Comparison of ENCODE assay signal across 27 mouse cellular contexts in genomic region chr16:33317646-33318045, GRCm38 (mm10).
DNase-seq lines count a peak whose midpoint lies in the region; ATAC-seq and TF ChIP-seq lines count a peak whose summit lies in the region.
"Had no signal": no experiment of that assay in that cellular context is flagged by ENCODE, and none has a peak within 500 bp of the region (broad histone marks: within the 10 kb centered on the region; RNA-seq: fewer than 3 reads in every experiment).

No protein-coding gene starts in this region.

- H3K4me1 ChIP-seq in heart, adult 2 months (ENCODE audit: control insufficient read depth, insufficient read depth, low read length) = no peaks in the 10 kb centered on the region
- peaks cover 10% of the 10 kb centered on the region for H3K4me1 ChIP-seq in liver, adult 2 months (ENCODE audit: control insufficient read depth, insufficient read depth, low read length)
- peaks cover 9% of the 10 kb centered on the region; the same call in 1 of the 2 replicates for H3K4me1 ChIP-seq in liver, embryonic 12.5 days
- peaks cover 26% of the 10 kb centered on the region for H3K4me1 ChIP-seq in E14TG2a.4 (replicated peaks; ENCODE audit: low read depth, low read length)
- H3K4me1 ChIP-seq: embryonic facial prominence, embryonic 13.5 days; hindbrain, embryonic 13.5 days; lung, embryonic 15.5 days; midbrain, embryonic 15.5 days; neural tube, embryonic 13.5 days had no signal

- no peak for TF ChIP-seq POLR2A in heart, adult 2 months (IDR thresholded peaks at IDR 0.05; ENCODE audit: insufficient read depth, low read depth, low read length)
- no peak for TF ChIP-seq POLR2A in liver, adult 2 months (IDR thresholded peaks at IDR 0.05; ENCODE audit: extremely low read depth, insufficient read depth, low read length)

- no peaks in the 10 kb centered on the region for H3K79me2 ChIP-seq in heart, adult 2 months (replicated peaks; ENCODE audit: control insufficient read depth, insufficient read depth, low read length)
- no peaks in the 10 kb centered on the region for H3K79me2 ChIP-seq in liver, adult 2 months (ENCODE audit: control insufficient read depth, insufficient read depth, low read length)

- no peaks in the 10 kb centered on the region for H3K9me3 ChIP-seq in liver, embryonic 12.5 days (replicated peaks)
- H3K9me3 ChIP-seq in E14TG2a.4 (ENCODE audit: low read length) = 0 out of 2 replicates have a peak, but pooled peaks cover 4% of the 10 kb centered on the region
- H3K9me3 ChIP-seq: embryonic facial prominence, embryonic 13.5 days; hindbrain, embryonic 13.5 days; limb, embryonic 15.5 days; lung, embryonic 15.5 days; midbrain, embryonic 15.5 days; neural tube, embryonic 13.5 days had no signal

- ATAC-seq in liver, embryonic 12.5 days = no peak
- ATAC-seq: activated CD4-positive, CD25-positive, alpha-beta regulatory T cell, adult 4 months; forebrain, embryonic 13.5 days; midbrain, embryonic 15.5 days had no signal

- H3K36me3 ChIP-seq in heart, adult 2 months (ENCODE audit: control insufficient read depth, insufficient read depth, low read length) = no peaks in the 10 kb centered on the region
- no peaks in the 10 kb centered on the region for H3K36me3 ChIP-seq in liver, adult 2 months (ENCODE audit: control insufficient read depth, insufficient read depth, low read length)
- H3K36me3 ChIP-seq in liver, embryonic 12.5 days = no peaks in the 10 kb centered on the region
- no peaks in the 10 kb centered on the region for H3K36me3 ChIP-seq in E14TG2a.4 (ENCODE audit: insufficient read depth, low read length)
- H3K36me3 ChIP-seq: embryonic facial prominence, embryonic 13.5 days; hindbrain, embryonic 13.5 days; limb, embryonic 15.5 days; lung, embryonic 15.5 days; midbrain, embryonic 15.5 days; neural tube, embryonic 13.5 days had no signal

- DNase-seq in heart, adult 2 months = no peak
- DNase-seq in heart, postnatal 10 days = no peak
- no peak for DNase-seq in liver, adult 2 months (ENCODE audit: extremely low read depth, low read depth, low spot score)
- peak; percentile 56 for DNase-seq in R1 (ENCODE audit: low read depth, low spot score)
- no peak for DNase-seq in cerebellum, adult 9-11 months
- DNase-seq in kidney, adult 9 months = no peak
- DNase-seq: adrenal gland, adult 8-10 months; cerebellum, adult 18-20 months; cerebellum, postnatal 36 days; embryo, embryonic 11 days; heart, postnatal 14 days; kidney, postnatal 36 days; left cerebral cortex, postnatal 4 days; lung, postnatal 4 days; thymus, adult 2 months had no signal

- intact Hi-C loops in heart, adult 2 months (cut with DNase I) = no loop called here
- intact Hi-C loops in heart, postnatal 10 days (cut with DNase I) = no loop called here

- H3K4me2 ChIP-seq in liver, embryonic 12.5 days = no peak overlapping the region
- H3K4me2 ChIP-seq: embryonic facial prominence, embryonic 13.5 days; forebrain, embryonic 13.5 days; heart, embryonic 11.5 days; hindbrain, embryonic 13.5 days; limb, embryonic 15.5 days; lung, embryonic 15.5 days; midbrain, embryonic 15.5 days; neural tube, embryonic 13.5 days had no signal

- no peak overlapping the region for H3K4me3 ChIP-seq in heart, adult 2 months
- H3K4me3 ChIP-seq in liver, adult 2 months (ENCODE audit: insufficient read depth, low read depth, low read length) = no peak overlapping the region
- no peak overlapping the region for H3K4me3 ChIP-seq in liver, embryonic 12.5 days
- H3K4me3 ChIP-seq in E14TG2a.4 (replicated peaks; ENCODE audit: low read length) = no peak overlapping the region
- H3K4me3 ChIP-seq: embryonic facial prominence, embryonic 13.5 days; forebrain, embryonic 13.5 days; hindbrain, embryonic 13.5 days; limb, embryonic 15.5 days; lung, embryonic 15.5 days; midbrain, embryonic 15.5 days; myocyte; neural tube, embryonic 13.5 days had no signal

- TF ChIP-seq EP300 in heart, adult 2 months (IDR thresholded peaks at IDR 0.05; ENCODE audit: insufficient read depth, low read depth, low read length) = no peak

- H3K9ac ChIP-seq in heart, adult 2 months (ENCODE audit: low read depth, low read length) = no peak overlapping the region
- no peak overlapping the region for H3K9ac ChIP-seq in liver, adult 2 months (ENCODE audit: low read depth, low read length)
- no peak overlapping the region for H3K9ac ChIP-seq in liver, embryonic 12.5 days
- H3K9ac ChIP-seq: embryonic facial prominence, embryonic 13.5 days; forebrain, embryonic 13.5 days; hindbrain, embryonic 13.5 days; limb, embryonic 15.5 days; lung, embryonic 15.5 days; midbrain, embryonic 15.5 days; neural tube, embryonic 13.5 days had no signal

- H3K27ac ChIP-seq in heart, adult 2 months = no peak overlapping the region
- peak overlapping the region; percentile 46 for H3K27ac ChIP-seq in liver, adult 2 months (replicated peaks; ENCODE audit: insufficient read depth, low read depth, low read length)
- no peak overlapping the region for H3K27ac ChIP-seq in liver, embryonic 12.5 days
- H3K27ac ChIP-seq: embryonic facial prominence, embryonic 13.5 days; forebrain, embryonic 13.5 days; hindbrain, embryonic 13.5 days; limb, embryonic 15.5 days; lung, embryonic 15.5 days; midbrain, embryonic 15.5 days; neural tube, embryonic 13.5 days had no signal

- peak; percentile 38 for TF ChIP-seq CTCF in heart, adult 2 months (IDR thresholded peaks at IDR 0.05)
- TF ChIP-seq CTCF in liver, adult 2 months (IDR thresholded peaks at IDR 0.05; ENCODE audit: low read depth, low read length) = peak; percentile 22; the same call in 1 of the 2 replicates
- TF ChIP-seq CTCF in E14TG2a.4 (conservative IDR thresholded peaks at IDR 0.05; ENCODE audit: low read length) = peak; percentile 72

- no peaks in the 10 kb centered on the region for H3K27me3 ChIP-seq in heart, adult 2 months (ENCODE audit: control insufficient read depth, insufficient read depth, low read length)
- H3K27me3 ChIP-seq in liver, adult 2 months (ENCODE audit: control insufficient read depth, insufficient read depth, low read length) = no peaks in the 10 kb centered on the region
- no peaks in the 10 kb centered on the region for H3K27me3 ChIP-seq in liver, embryonic 12.5 days (replicated peaks)
- H3K27me3 ChIP-seq in E14TG2a.4 (ENCODE audit: insufficient read depth, low read length) = no peaks in the 10 kb centered on the region
- H3K27me3 ChIP-seq: embryonic facial prominence, embryonic 13.5 days; forebrain, embryonic 13.5 days; hindbrain, embryonic 13.5 days; limb, embryonic 15.5 days; lung, embryonic 15.5 days; midbrain, embryonic 15.5 days; neural tube, embryonic 13.5 days had no signal

- 69% methylated on average over 3 of the region's 3 CpGs for WGBS in heart, adult 2 months
- 77% methylated on average over 3 of the region's 3 CpGs for WGBS in liver, adult 2 months
- 45% methylated on average over 3 of the region's 3 CpGs for WGBS in liver, embryonic 12.5 days (ENCODE audit: insufficient replicate concordance)

Comparison
In these comparisons a context has a peak if more than half of its experiments do, and no peak if none do; other contexts are left out.
1. CTCF ChIP-seq: peak in every context shown above with its lines; median percentile 72 in E14TG2a.4; 38 in heart, adult 2 months; 22 in liver, adult 2 months.